Mouse (Mus musculus) Patski (cell line): ENCODE results near the gene Tgfbrap1. TPM values are rescaled to one million over a fixed set of nuclear protein-coding genes. Genes with fewer than 3 reads are reported as not detected.

Experiments
- ATAC-seq: fragments of 100-300 bp; one replicate; pipeline ENCODE4 v1.8.0; 2021
- CTCF ChIA-PET: fragments of 350-600 bp; sonication (Branson Sonifier 250); formaldehyde crosslinking; loops from one replicate; lab custom pipeline; 2022; ENCODE audit warnings: inconsistent platforms; lab: Charles Lee
- POLR2A ChIA-PET: fragments of 350-600 bp; sonication (Branson Sonifier 250); formaldehyde crosslinking; loops from one replicate; lab custom pipeline; 2022; ENCODE audit warnings: antibody characterized with exemption, inconsistent platforms; lab: Charles Lee
- DNase-seq: peaks from one replicate; pipeline ENCODE4 v3.0.0-alpha.2; 2011; ENCODE audit warnings: low read depth, low spot score
- H3K27me3 ChIP-seq: fragments of 371-371 bp; one replicate; pipeline ENCODE4 v1.5.1; 2021
- CTCF ChIP-seq: fragments of 100-300 bp; IDR thresholded peaks from one replicate; pipeline ENCODE4 v1.5.1; 2021
- in situ Hi-C: fragments of 300-500 bp; cut with MboI; formaldehyde crosslinking; loops from 3 replicates; pipeline ENCODE4 v1.11.1; 2018; ENCODE audit warnings: low pct_unique_long_range_greater_than_20kb, mixed read lengths
- polyA plus RNA-seq: library from polyadenylated mRNA; unstranded; gene quantifications from one replicate; pipeline ENCODE4 v1.2.3, GENCODE M21; 2021

Gene Tgfbrap1
- polyA plus RNA-seq, 1 experiment from 2014 or later = 24.4 TPM

DNA sequence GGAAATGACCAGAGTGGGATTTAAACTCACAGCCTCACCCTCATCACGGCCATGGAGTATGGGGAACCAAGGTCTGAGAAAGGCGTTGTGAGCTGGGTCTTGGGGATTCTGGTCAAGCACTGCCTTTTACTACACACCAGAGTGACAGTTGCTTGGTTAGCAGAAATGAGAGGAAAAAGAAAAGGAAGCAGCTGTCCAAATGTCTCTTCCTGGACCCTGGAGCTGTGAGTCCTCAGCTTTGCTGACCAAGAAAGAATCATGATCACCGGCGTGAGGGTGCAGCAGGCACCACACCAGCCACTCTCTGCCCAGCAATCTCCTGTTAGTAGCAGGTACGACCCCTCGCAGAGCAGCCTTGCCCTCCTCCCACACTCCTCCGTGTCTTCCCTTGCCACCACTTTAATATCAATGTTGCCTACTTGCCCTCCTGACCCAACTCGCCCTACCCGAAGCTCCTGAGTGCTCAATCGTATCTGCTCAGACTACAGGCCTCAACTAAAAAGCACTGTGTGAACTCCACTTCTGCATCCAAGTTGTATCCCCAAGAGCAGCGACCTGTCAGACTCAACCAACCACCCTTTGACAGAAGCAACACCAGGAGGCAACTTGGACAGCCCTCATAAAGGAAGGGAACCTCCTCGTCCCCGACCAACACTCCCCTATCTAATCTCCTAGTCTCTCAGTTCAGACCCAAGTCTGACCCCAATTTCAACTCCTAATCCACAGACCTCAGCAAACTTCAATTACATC lies 7.0 kb downstream of the Tgfbrap1 start:
- no peaks in the 10 kb centered on the region for H3K27me3 ChIP-seq
- DNase-seq (no peak), ATAC-seq (peak; percentile 7)
- POLR2A ChIA-PET = interaction anchor here (0.7 kb wide), 1 partner anchor 282 kb away, joined by 3 read pairs; no protein-coding TSS in a partner anchor
- TF ChIP-seq CTCF = no peak
- CTCF ChIA-PET = no interaction called here
- in situ Hi-C loops = loop anchor here (25.0 kb wide), 1 partner anchor 379 kb away; no protein-coding TSS in a partner anchor

DNA sequence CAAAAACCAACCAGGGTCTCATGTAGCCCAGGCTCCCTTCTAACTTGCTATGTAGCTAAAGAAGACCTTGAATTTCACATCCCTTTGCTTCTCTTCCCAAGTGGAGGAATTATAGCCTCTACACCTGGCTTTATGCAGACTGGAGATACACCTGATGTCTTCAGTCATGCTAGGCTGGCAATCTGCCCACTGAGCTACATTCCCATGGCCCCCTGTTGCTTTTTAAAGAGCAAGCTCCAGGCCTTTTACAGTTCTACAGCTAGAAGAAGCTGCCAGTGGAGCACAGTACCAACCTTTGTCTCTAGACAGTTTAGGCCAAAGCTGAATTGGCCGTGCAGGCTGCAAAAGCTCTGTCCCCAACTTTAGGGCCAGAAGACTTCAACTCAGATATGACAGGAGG lies 8.0 kb downstream of the Tgfbrap1 start:
- H3K27me3 ChIP-seq = no peaks in the 10 kb centered on the region
- no peak for TF ChIP-seq CTCF
- no peak for DNase-seq
- ChIA-PET CTCF (no interaction called here), POLR2A (no interaction called here)
- no peak for ATAC-seq
- in situ Hi-C loops = loop anchor here (25.0 kb wide), 1 partner anchor 378 kb away; no protein-coding TSS in a partner anchor

DNA sequence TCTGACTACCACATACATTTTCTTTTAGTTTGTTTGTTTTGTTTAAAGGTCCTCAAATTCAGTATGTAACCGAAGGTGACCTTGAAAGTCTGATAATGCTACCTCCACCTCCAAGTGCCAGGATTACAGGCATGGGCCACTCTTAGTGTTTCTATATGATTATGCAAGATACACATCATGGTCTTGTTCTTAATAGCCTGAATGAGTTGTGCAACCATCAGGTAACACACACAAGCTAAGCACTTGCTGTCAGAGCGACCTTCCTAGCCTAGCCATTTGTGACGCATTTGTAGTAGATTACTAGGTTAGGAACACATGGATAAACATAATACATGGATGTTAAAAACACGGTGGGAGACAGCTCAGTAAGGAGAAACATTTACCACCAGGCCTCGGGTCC lies 15.5 kb downstream of the Tgfbrap1 start:
- H3K27me3 ChIP-seq = no peaks in the 10 kb centered on the region
- no peak for TF ChIP-seq CTCF
- ChIA-PET CTCF (interaction anchor here (1.0 to 1.8 kb wide), 3 partner anchors 10 to 56 kb away, joined by 3 to 6 read pairs (median 5); no protein-coding TSS in a partner anchor), POLR2A (no interaction called here)
- ATAC-seq (no peak), DNase-seq (no peak)
- in situ Hi-C loops = loop anchor here (25.0 kb wide), 1 partner anchor 371 kb away; no protein-coding TSS in a partner anchor

DNA sequence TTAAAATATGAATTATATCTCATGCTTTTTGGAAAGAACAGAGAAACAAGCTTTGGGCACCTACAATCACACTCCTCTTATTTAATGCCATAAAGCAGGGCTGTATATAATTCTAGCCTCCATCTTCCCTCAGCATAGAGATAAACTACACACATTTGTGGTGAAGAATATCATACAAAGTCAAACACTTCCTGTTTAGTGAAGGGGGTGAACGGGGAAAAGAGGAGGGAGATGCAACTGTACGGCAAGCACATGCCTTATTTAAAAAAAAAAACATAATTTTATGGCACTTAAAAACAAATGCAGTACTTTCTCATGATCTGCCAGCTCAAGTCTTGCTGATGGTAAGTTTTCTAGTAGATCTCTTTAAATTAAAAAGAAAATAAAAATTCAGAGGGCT lies 20.3 kb downstream of the Tgfbrap1 start:
- POLR2A ChIA-PET = no interaction called here
- CTCF ChIA-PET = interaction anchor here (1.3 kb wide), 1 partner anchor 10 kb away, joined by 3 read pairs; no protein-coding TSS in a partner anchor
- ATAC-seq = no peak

DNA sequence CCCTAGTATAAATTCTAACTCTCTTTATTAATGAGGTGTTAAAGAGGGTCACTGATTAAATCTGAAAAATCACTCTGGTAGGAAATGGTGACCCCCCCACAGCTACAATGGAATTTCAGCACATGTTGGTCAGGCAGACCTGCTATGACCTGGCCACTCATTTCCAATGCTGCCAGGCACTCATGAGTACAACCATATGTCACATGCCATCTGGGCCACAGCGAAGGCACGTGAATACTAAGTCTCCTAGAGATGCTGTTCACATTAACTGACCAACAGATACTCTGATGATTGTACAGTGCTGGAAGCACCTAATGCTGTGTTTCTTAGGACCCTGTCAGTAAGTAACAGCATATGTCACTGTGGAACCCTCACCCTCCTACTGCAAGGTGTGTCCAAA lies 23.6 kb downstream of the Tgfbrap1 start:
- no peak for DNase-seq
- no peak for TF ChIP-seq CTCF
- CTCF ChIA-PET = interaction anchor here (1.2 kb wide), 1 partner anchor 15 kb away, joined by 3 read pairs; no protein-coding TSS in a partner anchor
- in situ Hi-C loops = loop anchor here (25.0 kb wide), 1 partner anchor 362 kb away; no protein-coding TSS in a partner anchor
- ATAC-seq = no peak
- H3K27me3 ChIP-seq = no peaks in the 10 kb centered on the region
- POLR2A ChIA-PET = no interaction called here

More for the DNA sequence above, 20.3 kb downstream of the Tgfbrap1 start:
- in situ Hi-C loops = loop anchor here (25.0 kb wide), 1 partner anchor 366 kb away; no protein-coding TSS in a partner anchor
- no peak for TF ChIP-seq CTCF
- no peak for DNase-seq
- H3K27me3 ChIP-seq = no peaks in the 10 kb centered on the region

DNA sequence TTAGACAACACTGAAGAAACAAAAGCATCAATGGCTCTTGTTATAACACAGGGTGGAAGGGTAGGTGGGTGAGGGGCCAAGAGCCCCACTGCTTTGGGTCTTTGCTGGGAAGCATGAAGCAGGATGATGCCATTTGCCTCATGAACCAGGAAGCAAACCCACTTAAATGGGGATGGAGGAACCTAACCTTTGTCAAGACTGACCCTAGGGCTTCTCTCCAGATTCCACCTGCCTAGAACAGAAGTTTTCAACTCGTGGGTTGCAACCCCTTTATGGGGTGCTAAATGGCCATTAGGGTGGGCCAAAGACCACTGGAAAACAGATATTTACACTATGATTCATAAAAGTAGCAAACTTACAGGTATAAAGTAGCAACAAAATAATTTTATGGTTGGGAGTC lies 25.9 kb downstream of the Tgfbrap1 start:
- ChIA-PET CTCF (no interaction called here), POLR2A (no interaction called here)
- ATAC-seq = no peak
- H3K27me3 ChIP-seq = no peaks in the 10 kb centered on the region
- no peak for TF ChIP-seq CTCF
- in situ Hi-C loops = no loop called here
- no peak for DNase-seq

DNA sequence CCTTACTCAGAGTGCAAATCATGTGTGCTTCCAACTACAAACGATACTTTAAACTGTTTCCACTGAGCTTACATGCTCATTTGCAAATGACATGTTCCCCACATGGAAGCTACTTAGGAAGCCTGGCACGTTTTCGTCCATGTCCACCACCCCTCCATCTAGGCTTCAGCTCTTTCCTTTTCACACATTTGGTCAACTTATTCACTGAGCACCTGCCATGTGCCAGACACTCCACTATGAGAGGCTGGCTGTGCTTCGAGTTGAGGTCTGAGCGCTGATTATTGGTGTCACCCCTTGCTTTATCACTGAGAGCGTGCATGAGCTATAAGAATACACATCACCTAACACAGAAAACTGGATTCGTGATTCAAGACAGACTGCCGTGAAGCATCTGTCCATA lies 26.4 kb downstream of the Tgfbrap1 start:
- no peak for DNase-seq
- no peak for ATAC-seq
- H3K27me3 ChIP-seq = no peaks in the 10 kb centered on the region
- POLR2A ChIA-PET = no interaction called here
- no peak for TF ChIP-seq CTCF
- CTCF ChIA-PET = no interaction called here
- in situ Hi-C loops = no loop called here

DNA sequence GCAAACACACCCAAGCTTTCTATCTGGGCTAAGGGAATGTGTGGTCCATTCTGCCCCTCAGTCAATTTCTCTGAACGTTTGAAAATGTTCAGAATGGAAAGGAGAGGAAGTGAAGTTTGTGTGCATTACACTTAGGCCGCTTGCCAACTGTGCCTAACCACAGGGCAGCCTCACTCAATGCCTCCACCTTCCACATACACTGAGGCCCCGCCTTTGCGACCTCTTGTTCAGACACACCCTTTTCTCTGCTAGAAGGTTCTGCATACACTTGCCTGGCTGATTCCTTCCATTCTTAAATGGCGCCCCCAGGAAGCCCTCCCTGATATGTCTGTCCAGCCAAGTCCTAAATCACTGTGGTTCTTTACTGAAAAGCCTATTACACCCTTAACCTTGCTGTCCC lies 27.7 kb downstream of the Tgfbrap1 start:
- DNase-seq (no peak), ATAC-seq (no peak)
- ChIA-PET CTCF (no interaction called here), POLR2A (no interaction called here)
- H3K27me3 ChIP-seq = no peaks in the 10 kb centered on the region
- in situ Hi-C loops = no loop called here
- TF ChIP-seq CTCF = no peak

DNA sequence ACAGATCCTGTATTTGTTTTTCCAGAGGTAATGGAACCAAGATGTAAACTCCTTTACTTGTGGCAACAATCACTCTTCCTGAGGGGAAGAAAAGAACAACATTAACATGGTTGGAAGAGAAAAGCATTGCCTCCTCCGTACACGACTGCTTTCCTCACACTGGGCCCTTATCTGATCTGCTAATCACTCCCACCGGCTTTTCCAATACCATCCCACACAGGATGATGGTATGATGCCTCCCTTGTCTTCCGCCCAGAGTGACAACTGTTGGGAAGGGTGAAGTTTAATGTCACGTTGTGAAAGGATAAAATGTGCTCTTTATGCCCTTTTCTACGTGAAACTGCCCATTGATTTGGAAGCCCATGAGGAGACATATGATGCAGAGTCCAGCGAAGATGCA lies 30.9 kb downstream of the Tgfbrap1 start:
- CTCF ChIA-PET = interaction anchor here (1.0 to 3.1 kb wide), 2 partner anchors 8 to 10 kb away, joined by 4 to 11 read pairs; no protein-coding TSS in a partner anchor
- DNase-seq = no peak
- H3K27me3 ChIP-seq = no peaks in the 10 kb centered on the region
- no peak for ATAC-seq
- in situ Hi-C loops = no loop called here
- no peak for TF ChIP-seq CTCF
- POLR2A ChIA-PET = no interaction called here

DNA sequence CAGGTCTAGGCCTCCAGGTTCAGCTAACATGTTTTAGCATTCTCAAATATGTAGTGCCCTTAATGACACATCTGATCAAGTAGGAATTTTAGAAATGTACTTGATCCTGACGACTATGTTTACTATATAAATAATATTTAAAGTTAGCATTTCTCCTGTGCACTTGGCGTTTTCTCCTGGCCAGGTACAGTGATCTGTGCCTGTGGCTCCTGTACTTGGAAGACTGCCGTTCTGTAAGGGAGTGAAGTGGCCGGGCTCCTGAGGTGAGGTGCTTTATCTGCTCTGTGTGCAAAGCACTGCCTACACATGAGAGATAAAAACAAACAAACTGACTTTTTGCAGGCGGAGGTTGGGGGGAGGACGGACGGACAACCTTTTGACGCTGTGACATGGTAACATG lies 31.9 kb downstream of the Tgfbrap1 start:
- ChIA-PET CTCF (interaction anchor here (1.0 to 3.1 kb wide), 3 partner anchors 9 to 153 kb away, joined by 3 to 11 read pairs (median 4); no protein-coding TSS in a partner anchor), POLR2A (no interaction called here)
- in situ Hi-C loops = no loop called here
- no peak for ATAC-seq
- DNase-seq = no peak
- H3K27me3 ChIP-seq = no peaks in the 10 kb centered on the region
- TF ChIP-seq CTCF = no peak
